Mouse (Mus musculus) liver, embryonic 12.5 days (tissue): Measurements from ENCODE around the gene Cfap299. TPM values are rescaled to one million over a fixed set of nuclear protein-coding genes. Genes with fewer than 3 reads are reported as not detected.

Experiments
- ATAC-seq: fragments of 200-750 bp; cut with Nextera tagmentation; 2 replicates; pipeline ENCODE4 v1.8.0; 2017; ENCODE audit warnings: moderate number of reproducible peaks, mild to moderate bottlenecking, moderate library complexity
- H3K27ac ChIP-seq: fragments of 300-500 bp; sonication (generic); 2 replicates; pipeline ENCODE4 v1.5.1; 2016; ENCODE audit warnings: mild to moderate bottlenecking
- H3K27me3 ChIP-seq: fragments of 300-500 bp; sonication (generic); replicated peaks from 2 replicates; pipeline ENCODE4 v1.6.1; 2016; ENCODE audit warnings: mild to moderate bottlenecking, moderate library complexity
- H3K36me3 ChIP-seq: fragments of 300-500 bp; sonication (generic); 2 replicates; pipeline ENCODE4 v1.6.1; 2016; ENCODE audit warnings: mild to moderate bottlenecking, moderate library complexity
- H3K4me1 ChIP-seq: fragments of 300-500 bp; sonication (generic); 2 replicates; pipeline ENCODE4 v1.6.1; 2016
- H3K4me2 ChIP-seq: fragments of 300-500 bp; sonication (generic); 2 replicates; pipeline ENCODE4 v1.6.1; 2016; ENCODE audit warnings: mild to moderate bottlenecking, moderate library complexity
- H3K4me3 ChIP-seq: fragments of 300-500 bp; sonication (generic); 2 replicates; pipeline ENCODE4 v1.5.1; 2016; ENCODE audit warnings: mild to moderate bottlenecking, moderate library complexity
- H3K9ac ChIP-seq: fragments of 300-500 bp; sonication (generic); 2 replicates; pipeline ENCODE4 v1.6.1; 2016; ENCODE audit warnings: mild to moderate bottlenecking, moderate library complexity
- H3K9me3 ChIP-seq: fragments of 300-500 bp; sonication (generic); replicated peaks from 2 replicates; pipeline ENCODE4 v1.6.1; 2016; ENCODE audit warnings: mild to moderate bottlenecking, moderate library complexity
- WGBS: fragments of 180-500 bp; shearing (Covaris S2); methylation state at CpG from one replicate; pipeline ENCODE4 v1.1.7; 2016; ENCODE audit not compliant: insufficient replicate concordance; 5-methylcytosine and 5-hydroxymethylcytosine counted together
- polyA plus RNA-seq: library from polyadenylated mRNA; unstranded; fragments of >200 nt; fragmentation: Nextera tagmentation; extraction: Ambion mirVana; gene quantifications from 2 replicates; pipeline ENCODE4 v1.2.1, GENCODE M21; 2016

Cfap299 gene
- polyA plus RNA-seq, 1 experiment from 2014 or later = not detected

GRCm38 (mm10) chr5:98715392-98715791 lies 386.3 kb downstream of the Cfap299 start:
- H3K9ac ChIP-seq = no peak overlapping the region
- H3K9me3 ChIP-seq = no peaks in the 10 kb centered on the region
- ATAC-seq = no peak
- 54% methylated on average over 2 of the region's 2 CpGs for WGBS
- no peak overlapping the region for H3K4me3 ChIP-seq
- no peak overlapping the region for H3K27ac ChIP-seq
- no peaks in the 10 kb centered on the region for H3K36me3 ChIP-seq
- no peaks in the 10 kb centered on the region for H3K4me1 ChIP-seq
- H3K4me2 ChIP-seq = no peak overlapping the region
- no peaks in the 10 kb centered on the region for H3K27me3 ChIP-seq

- H3K9ac ChIP-seq = no peak overlapping the region
- no peaks in the 10 kb centered on the region for H3K27me3 ChIP-seq
- whole genome bisulfite sequencing = 61% methylated on average over 6 of the region's 6 CpGs
- H3K9me3 ChIP-seq = no peaks in the 10 kb centered on the region
- H3K4me3 ChIP-seq = no peak overlapping the region
- no peak overlapping the region for H3K4me2 ChIP-seq
- ATAC-seq = no peak
- no peaks in the 10 kb centered on the region for H3K36me3 ChIP-seq
- H3K27ac ChIP-seq = no peak overlapping the region
- no peaks in the 10 kb centered on the region for H3K4me1 ChIP-seq
These were observed 403.3 kb downstream of the Cfap299 start for GRCm38 (mm10) chr5:98732157-98733009.

GRCm38 (mm10) chr5:98733010-98733399 lies 403.9 kb downstream of the Cfap299 start:
- Histone ChIP-seq H3K9me3 (no peaks in the 10 kb centered on the region), H3K4me2 (no peak overlapping the region), H3K4me1 (no peaks in the 10 kb centered on the region), H3K27ac (no peak overlapping the region), H3K27me3 (no peaks in the 10 kb centered on the region), H3K36me3 (no peaks in the 10 kb centered on the region), H3K9ac (no peak overlapping the region), H3K4me3 (no peak overlapping the region)
- no peak for ATAC-seq
- 52% methylated on average over 2 of the region's 2 CpGs for WGBS

GRCm38 (mm10) chr5:98761858-98762652 lies 433.0 kb downstream of the Cfap299 start:
- Histone ChIP-seq H3K4me1 (no peaks in the 10 kb centered on the region), H3K4me2 (no peak overlapping the region), H3K4me3 (no peak overlapping the region), H3K27ac (no peak overlapping the region), H3K27me3 (no peaks in the 10 kb centered on the region), H3K9ac (no peak overlapping the region), H3K36me3 (no peaks in the 10 kb centered on the region), H3K9me3 (no peaks in the 10 kb centered on the region)
- no peak for ATAC-seq
- 73% methylated on average over 15 of the region's 15 CpGs for WGBS

GRCm38 (mm10) chr5:98778588-98778987 lies 449.5 kb downstream of the Cfap299 start:
- H3K9me3 ChIP-seq = 0 out of 2 replicates have a peak, but pooled peaks cover 7% of the 10 kb centered on the region
- no peaks in the 10 kb centered on the region for H3K4me1 ChIP-seq
- no peaks in the 10 kb centered on the region for H3K27me3 ChIP-seq
- no peak overlapping the region for H3K4me3 ChIP-seq
- no peak overlapping the region for H3K4me2 ChIP-seq
- WGBS = 64% methylated on average over 4 of the region's 4 CpGs
- no peak for ATAC-seq
- no peak overlapping the region for H3K27ac ChIP-seq
- no peak overlapping the region for H3K9ac ChIP-seq
- no peaks in the 10 kb centered on the region for H3K36me3 ChIP-seq

GRCm38 (mm10) chr5:98782066-98782465 lies 453.0 kb downstream of the Cfap299 start:
- Histone ChIP-seq H3K4me3 (no peak overlapping the region), H3K36me3 (no peaks in the 10 kb centered on the region), H3K9me3 (0 out of 2 replicates have a peak, but pooled peaks cover 7% of the 10 kb centered on the region), H3K4me2 (no peak overlapping the region), H3K27ac (no peak overlapping the region), H3K27me3 (no peaks in the 10 kb centered on the region), H3K4me1 (no peaks in the 10 kb centered on the region), H3K9ac (no peak overlapping the region)
- no peak for ATAC-seq
- 81% methylated on average over 7 of the region's 7 CpGs for WGBS

- no peak overlapping the region for H3K9ac ChIP-seq
- H3K4me3 ChIP-seq = no peak overlapping the region
- 64% methylated on average over 4 of the region's 4 CpGs for WGBS
These were observed 458.6 kb downstream of the Cfap299 start for GRCm38 (mm10) chr5:98787735-98788134.

GRCm38 (mm10) chr5:98788568-98788967 lies 459.5 kb downstream of the Cfap299 start:
- H3K4me3 ChIP-seq = no peak overlapping the region
- H3K9ac ChIP-seq = no peak overlapping the region
- no peak for ATAC-seq
- H3K4me2 ChIP-seq = no peak overlapping the region
- 0 out of 2 replicates have a peak, but pooled peaks cover 8% of the 10 kb centered on the region for H3K9me3 ChIP-seq
- no peaks in the 10 kb centered on the region for H3K27me3 ChIP-seq
- 58% methylated on average over 7 of the region's 7 CpGs for WGBS
- no peaks in the 10 kb centered on the region for H3K36me3 ChIP-seq
- no peaks in the 10 kb centered on the region for H3K4me1 ChIP-seq
- H3K27ac ChIP-seq = no peak overlapping the region

More at GRCm38 (mm10) chr5:98787735-98788134, 458.6 kb downstream of the Cfap299 start:
- Histone ChIP-seq H3K36me3 (no peaks in the 10 kb centered on the region), H3K4me1 (no peaks in the 10 kb centered on the region), H3K27ac (no peak overlapping the region), H3K4me2 (no peak overlapping the region), H3K27me3 (no peaks in the 10 kb centered on the region), H3K9me3 (0 out of 2 replicates have a peak, but pooled peaks cover 4% of the 10 kb centered on the region)
- ATAC-seq = no peak

GRCm38 (mm10) chr5:98790894-98791607 lies 461.9 kb downstream of the Cfap299 start:
- no peak overlapping the region for H3K4me3 ChIP-seq
- no peaks in the 10 kb centered on the region for H3K36me3 ChIP-seq
- H3K9me3 ChIP-seq = 0 out of 2 replicates have a peak, but pooled peaks cover 8% of the 10 kb centered on the region
- H3K27me3 ChIP-seq = no peaks in the 10 kb centered on the region
- no peak for ATAC-seq
- no peak overlapping the region for H3K4me2 ChIP-seq
- H3K9ac ChIP-seq = no peak overlapping the region
- no peaks in the 10 kb centered on the region for H3K4me1 ChIP-seq
- no peak overlapping the region for H3K27ac ChIP-seq
- WGBS = 56% methylated on average over 7 of the region's 7 CpGs

- no peaks in the 10 kb centered on the region for H3K4me1 ChIP-seq
- no peak overlapping the region for H3K27ac ChIP-seq
- no peak for ATAC-seq
- no peak overlapping the region for H3K4me2 ChIP-seq
- H3K9me3 ChIP-seq = 0 out of 2 replicates have a peak, but pooled peaks cover 3% of the 10 kb centered on the region
- H3K27me3 ChIP-seq = no peaks in the 10 kb centered on the region
- no peak overlapping the region for H3K9ac ChIP-seq
- no peaks in the 10 kb centered on the region for H3K36me3 ChIP-seq
- no peak overlapping the region for H3K4me3 ChIP-seq
- WGBS = 57% methylated on average over 5 of the region's 5 CpGs
These were observed 472.4 kb downstream of the Cfap299 start for GRCm38 (mm10) chr5:98801495-98801894.

GRCm38 (mm10) chr5:98804761-98805160 lies 475.7 kb downstream of the Cfap299 start:
- Histone ChIP-seq H3K36me3 (no peaks in the 10 kb centered on the region), H3K4me3 (no peak overlapping the region), H3K9me3 (0 out of 2 replicates have a peak, but pooled peaks cover 3% of the 10 kb centered on the region), H3K9ac (no peak overlapping the region), H3K4me1 (no peaks in the 10 kb centered on the region), H3K4me2 (no peak overlapping the region), H3K27ac (no peak overlapping the region), H3K27me3 (no peaks in the 10 kb centered on the region)
- 68% methylated on average over 6 of the region's 6 CpGs for WGBS
- ATAC-seq = no peak
